9 mouse cellular contexts compared by ENCODE assay signal in genomic region chr14:36862387-36862786, GRCm38 (mm10).
DNase-seq lines count a peak whose midpoint lies in the region; ATAC-seq and TF ChIP-seq lines count a peak whose summit lies in the region.
"Had no signal": no experiment of that assay in that cellular context is flagged by ENCODE, and none has a peak within 500 bp of the region (broad histone marks: within the 10 kb centered on the region; RNA-seq: fewer than 3 reads in every experiment).

No protein-coding gene starts in this region.

- peak; percentile 88 for TF ChIP-seq CTCF in layer of hippocampus, adult 2 months (conservative IDR thresholded peaks at IDR 0.05)

- DNase-seq in heart, adult 18-20 months, result peak; percentile 6 to 71
- no peak for DNase-seq in heart, embryonic 10.5 days (ENCODE audit: low spot score)
- DNase-seq in c-Kit-positive CD71-negative TER-119-negative erythroid progenitor cells, embryonic 14.5 days (ENCODE audit: low read depth), result peak; percentile 17
- DNase-seq in frontal cortex, postnatal 25 days (ENCODE audit: low spot score in 2 of 2), result peak; percentile 27 to 30
- DNase-seq in layer of hippocampus, adult 2 months (ENCODE audit: low spot score in 2 of 2), result peak in 1 of 2 experiments; percentile 67
- peak; percentile 23 to 38 for DNase-seq in spleen, postnatal 36 days (ENCODE audit: low spot score in 2 of 2)
- DNase-seq: liver, embryonic 13.5 days had no signal

- H3K27me3 ChIP-seq in heart, embryonic 10.5 days (ENCODE audit: insufficient read depth, poor library complexity, severe bottlenecking), result no peaks in the 10 kb centered on the region
- H3K27me3 ChIP-seq: liver, embryonic 13.5 days had no signal

- H3K4me1 ChIP-seq in heart, embryonic 10.5 days, result no peaks in the 10 kb centered on the region

- H3K27ac ChIP-seq in heart, embryonic 10.5 days, result no peak overlapping the region
- no peak overlapping the region for H3K27ac ChIP-seq in layer of hippocampus, adult 2 months
- H3K27ac ChIP-seq: liver, embryonic 13.5 days had no signal

- ATAC-seq in CD4-positive, CD25-positive, alpha-beta regulatory T cell, adult 4 months, result peak; percentile 50
- ATAC-seq in megakaryocyte progenitor cell, adult 5-6 weeks (replicated peaks; ENCODE audit: poor library complexity), result peak; percentile 72

- 23% methylated on average over 7 of the region's 7 CpGs for WGBS in heart, embryonic 10.5 days

- no peaks in the 10 kb centered on the region for H3K9me3 ChIP-seq in heart, embryonic 10.5 days
- H3K9me3 ChIP-seq: liver, embryonic 13.5 days had no signal

- no peak overlapping the region for H3K4me3 ChIP-seq in heart, embryonic 10.5 days
- H3K4me3 ChIP-seq in layer of hippocampus, adult 2 months, result no peak overlapping the region
- H3K4me3 ChIP-seq: liver, embryonic 13.5 days had no signal

- no peaks in the 10 kb centered on the region for H3K36me3 ChIP-seq in heart, embryonic 10.5 days
- H3K36me3 ChIP-seq: liver, embryonic 13.5 days had no signal
